Mouse (Mus musculus) ES-Bruce4 (cell line): Measurements from ENCODE around the gene Palmd.

Experiments
- CTCF ChIP-seq: IDR thresholded peaks from one replicate; pipeline ENCODE4 v1.8.1; 2011; ENCODE audit warnings: low read depth, low read length
- EP300 ChIP-seq: IDR thresholded peaks from 2 replicates; pipeline ENCODE4 v1.6.1; 2011; ENCODE audit warnings: low read depth, low read length; ENCODE audit not compliant: insufficient read depth
- POLR2A ChIP-seq: IDR thresholded peaks from one replicate; pipeline ENCODE4 v1.8.1; 2011; ENCODE audit warnings: low read length; ENCODE audit not compliant: insufficient read depth

DNA sequence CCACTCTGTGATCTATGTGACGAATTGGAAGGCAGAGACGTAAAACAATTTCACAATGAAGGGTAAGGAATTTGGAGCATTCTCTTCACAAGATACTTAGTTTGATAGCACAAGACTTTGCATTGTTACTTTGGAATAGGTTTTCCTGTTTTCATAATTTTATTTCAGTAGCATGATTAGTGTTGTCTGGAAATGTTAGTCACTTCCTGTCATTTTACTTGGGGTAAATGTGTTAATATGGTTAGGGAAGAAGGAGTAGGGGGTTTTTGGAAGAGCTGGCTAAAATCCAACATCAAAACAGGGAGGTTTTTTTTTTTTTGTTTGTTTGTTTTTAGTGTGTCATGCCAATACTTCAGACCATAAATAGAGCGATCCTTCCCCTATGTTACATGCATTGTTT lies 47.3 kb downstream of the Palmd start:
- TF ChIP-seq CTCF (no peak), POLR2A (no peak), EP300 (no peak)
